Mouse (Mus musculus) hindbrain, embryonic 13.5 days (tissue): Measurements from ENCODE around the gene Atpaf2. TPM values are rescaled to one million over a fixed set of nuclear protein-coding genes. Genes with fewer than 3 reads are reported as not detected.
"Not testable (repeated sequence)": the region's sequence is repeated elsewhere in the genome, so short reads cannot be mapped to it uniquely, and the experiment has no call there.

Experiments used
- ATAC-seq: fragments of 200-750 bp; cut with Nextera tagmentation; 2 replicates; pipeline ENCODE4 v1.8.0; 2017; ENCODE audit warnings: moderate TSS enrichment; ENCODE audit not compliant: low FRiP score
- H3K27ac ChIP-seq: fragments of 300-500 bp; sonication (generic); 2 replicates; pipeline ENCODE4 v1.5.1; 2015; ENCODE audit warnings: inconsistent platforms, mild to moderate bottlenecking, moderate library complexity
- H3K27me3 ChIP-seq: fragments of 300-500 bp; sonication (generic); 2 replicates; pipeline ENCODE4 v1.6.1; 2015; ENCODE audit warnings: mild to moderate bottlenecking, inconsistent platforms
- H3K36me3 ChIP-seq: fragments of 300-500 bp; sonication (generic); 2 replicates; pipeline ENCODE4 v1.6.1; 2015; ENCODE audit warnings: mild to moderate bottlenecking, inconsistent platforms
- H3K4me1 ChIP-seq: fragments of 300-500 bp; sonication (generic); replicated peaks from 2 replicates; pipeline ENCODE4 v1.6.1; 2015; ENCODE audit warnings: inconsistent platforms
- H3K4me2 ChIP-seq: fragments of 300-500 bp; sonication (generic); 2 replicates; pipeline ENCODE4 v1.6.1; 2015; ENCODE audit warnings: inconsistent platforms, mild to moderate bottlenecking, moderate library complexity
- H3K4me3 ChIP-seq: fragments of 300-500 bp; sonication (generic); 2 replicates; pipeline ENCODE4 v1.5.1; 2015; ENCODE audit warnings: mild to moderate bottlenecking, inconsistent platforms
- H3K9ac ChIP-seq: fragments of 300-500 bp; sonication (generic); 2 replicates; pipeline ENCODE4 v1.6.1; 2015; ENCODE audit warnings: mild to moderate bottlenecking, inconsistent platforms
- H3K9me3 ChIP-seq: fragments of 300-500 bp; sonication (generic); 2 replicates; pipeline ENCODE4 v1.6.1; 2016; ENCODE audit warnings: inconsistent platforms
- WGBS: fragments of 180-500 bp; shearing (Covaris S2); methylation state at CpG from one replicate; pipeline ENCODE4 v1.1.7; 2015; 5-methylcytosine and 5-hydroxymethylcytosine counted together
- polyA plus RNA-seq: library from polyadenylated mRNA; unstranded; fragments of >200 nt; fragmentation: Nextera tagmentation; extraction: Ambion mirVana; gene quantifications from 2 replicates; pipeline ENCODE4 v1.2.1, GENCODE M21; 2015

Atpaf2 gene
- polyA plus RNA-seq, result 39.6 and 46.6 TPM in 2 replicates

- Histone ChIP-seq H3K9ac (peak within 1 kb of the TSS; percentile 88), H3K36me3 (no peaks in the 10 kb centered on the region), H3K4me2 (peak within 1 kb of the TSS; percentile 80), H3K27me3 (no peaks in the 10 kb centered on the region), H3K27ac (peak within 1 kb of the TSS; percentile 92), H3K4me1 (peaks cover 38% of the 10 kb centered on the region), H3K9me3 (no peaks in the 10 kb centered on the region), H3K4me3 (peak within 1 kb of the TSS; percentile 79)
- under 1% methylated on average over 38 of the region's 39 CpGs for WGBS
- peak; percentile 59 for ATAC-seq
Observed at GRCm38 (mm10) chr11:60417717-60418472, at the start of gene Atpaf2. Atpaf2 (minus strand) TSS chr11:60418457.

GRCm38 (mm10) chr11:60465943-60466380 is 47.7 kb upstream of the Atpaf2 start:
- H3K4me2 ChIP-seq, result no peak overlapping the region
- H3K27ac ChIP-seq, result no peak overlapping the region
- no peak overlapping the region for H3K4me3 ChIP-seq
- H3K27me3 ChIP-seq, result no peaks in the 10 kb centered on the region
- 93% methylated on average over 2 of the region's 2 CpGs for WGBS
- H3K4me1 ChIP-seq, result no peaks in the 10 kb centered on the region
- H3K36me3 ChIP-seq, result peaks cover 97% of the 10 kb centered on the region
- no peak for ATAC-seq
- H3K9me3 ChIP-seq, result no peaks in the 10 kb centered on the region
- no peak overlapping the region for H3K9ac ChIP-seq

GRCm38 (mm10) chr11:60457973-60458372 is 39.7 kb upstream of the Atpaf2 start:
- Histone ChIP-seq H3K9me3 (no peaks in the 10 kb centered on the region), H3K4me1 (peaks cover 25% of the 10 kb centered on the region), H3K4me3 (no peak overlapping the region), H3K36me3 (peaks cover 68% of the 10 kb centered on the region), H3K9ac (no peak overlapping the region), H3K4me2 (no peak overlapping the region), H3K27ac (no peak overlapping the region), H3K27me3 (no peaks in the 10 kb centered on the region)
- ATAC-seq, result no peak
- 89% methylated on average over 1 of the region's 1 CpGs for WGBS

- H3K4me3 ChIP-seq, result peak overlapping the region; percentile 76
- no peaks in the 10 kb centered on the region for H3K27me3 ChIP-seq
- peak overlapping the region; percentile 80 for H3K4me2 ChIP-seq
- H3K36me3 ChIP-seq, result peaks cover 36% of the 10 kb centered on the region
- peak; percentile 64; the same call in 1 of the 2 replicates for ATAC-seq
- peak overlapping the region; percentile 82 for H3K27ac ChIP-seq
- H3K9ac ChIP-seq, result peak overlapping the region; percentile 92
- peaks cover 25% of the 10 kb centered on the region for H3K4me1 ChIP-seq
- no peaks in the 10 kb centered on the region for H3K9me3 ChIP-seq
- WGBS, result under 1% methylated on average over 17 of the region's 17 CpGs
Observed at GRCm38 (mm10) chr11:60454745-60455087, 36.5 kb upstream of the Atpaf2 start.

- peaks cover 25% of the 10 kb centered on the region for H3K4me1 ChIP-seq
- H3K9me3 ChIP-seq, result no peaks in the 10 kb centered on the region
- peak; percentile 93 for ATAC-seq
- H3K36me3 ChIP-seq, result peaks cover 31% of the 10 kb centered on the region
- no peaks in the 10 kb centered on the region for H3K27me3 ChIP-seq
- peak within 1 kb of the TSS; percentile 92 for H3K9ac ChIP-seq
- peak within 1 kb of the TSS; percentile 80 for H3K4me2 ChIP-seq
- WGBS, result 5% methylated on average over 27 of the region's 27 CpGs
- peak within 1 kb of the TSS; percentile 82 for H3K27ac ChIP-seq
- H3K4me3 ChIP-seq, result peak within 1 kb of the TSS; percentile 76
Observed at GRCm38 (mm10) chr11:60454080-60454744, 36.0 kb upstream of the Atpaf2 start, which contains the start of gene Drg2. Drg2 (plus strand) TSS chr11:60454591.

GRCm38 (mm10) chr11:60444007-60444406 is 25.8 kb upstream of the Atpaf2 start:
- ATAC-seq, result no peak
- Histone ChIP-seq H3K4me2 (no peak overlapping the region), H3K9ac (no peak overlapping the region), H3K27ac (no peak overlapping the region), H3K36me3 (peaks cover 44% of the 10 kb centered on the region), H3K4me3 (no peak overlapping the region), H3K27me3 (no peaks in the 10 kb centered on the region), H3K9me3 (no peaks in the 10 kb centered on the region), H3K4me1 (no peaks in the 10 kb centered on the region)
- WGBS, result 79% methylated on average over 4 of the region's 4 CpGs

GRCm38 (mm10) chr11:60442896-60443295 is 24.6 kb upstream of the Atpaf2 start:
- WGBS, result 90% methylated on average over 6 of the region's 6 CpGs
- no peak for ATAC-seq

GRCm38 (mm10) chr11:60440176-60440575 is 21.9 kb upstream of the Atpaf2 start:
- no peaks in the 10 kb centered on the region for H3K9me3 ChIP-seq
- H3K4me1 ChIP-seq, result no peaks in the 10 kb centered on the region
- ATAC-seq, result no peak
- H3K9ac ChIP-seq, result no peak overlapping the region
- H3K36me3 ChIP-seq, result peaks cover 74% of the 10 kb centered on the region
- WGBS, result 43% methylated on average over 7 of the region's 7 CpGs
- no peak overlapping the region for H3K4me3 ChIP-seq
- no peak overlapping the region for H3K4me2 ChIP-seq
- H3K27ac ChIP-seq, result no peak overlapping the region
- no peaks in the 10 kb centered on the region for H3K27me3 ChIP-seq

More at GRCm38 (mm10) chr11:60442896-60443295, 24.6 kb upstream of the Atpaf2 start:
- Histone ChIP-seq H3K4me2 (no peak overlapping the region), H3K4me1 (no peaks in the 10 kb centered on the region), H3K36me3 (peaks cover 54% of the 10 kb centered on the region), H3K9ac (no peak overlapping the region), H3K27ac (no peak overlapping the region), H3K9me3 (no peaks in the 10 kb centered on the region), H3K27me3 (no peaks in the 10 kb centered on the region), H3K4me3 (no peak overlapping the region)

GRCm38 (mm10) chr11:60439621-60440020 is 21.4 kb upstream of the Atpaf2 start:
- WGBS, result 22% methylated on average over 1 of the region's 1 CpGs

GRCm38 (mm10) chr11:60436618-60437017 is 18.4 kb upstream of the Atpaf2 start:
- H3K27me3 ChIP-seq, result no peaks in the 10 kb centered on the region
- H3K4me1 ChIP-seq, result no peaks in the 10 kb centered on the region
- peaks cover 76% of the 10 kb centered on the region for H3K36me3 ChIP-seq
- no peak overlapping the region for H3K4me3 ChIP-seq
- no peak overlapping the region for H3K27ac ChIP-seq
- WGBS, result 95% methylated on average over 3 of the region's 3 CpGs
- H3K4me2 ChIP-seq, result no peak overlapping the region
- H3K9me3 ChIP-seq, result no peaks in the 10 kb centered on the region
- ATAC-seq, result no peak
- no peak overlapping the region for H3K9ac ChIP-seq

More at GRCm38 (mm10) chr11:60439621-60440020, 21.4 kb upstream of the Atpaf2 start:
- H3K27ac ChIP-seq, H3K4me1 ChIP-seq, H3K4me2 ChIP-seq, H3K4me3 ChIP-seq, H3K9me3 ChIP-seq, ATAC-seq, H3K9ac ChIP-seq, H3K27me3 ChIP-seq: not testable (repeated sequence)
- peaks cover 79% of the 10 kb centered on the region for H3K36me3 ChIP-seq

GRCm38 (mm10) chr11:60435133-60435532 is 16.9 kb upstream of the Atpaf2 start:
- Histone ChIP-seq H3K4me1 (no peaks in the 10 kb centered on the region), H3K27ac (no peak overlapping the region), H3K4me2 (no peak overlapping the region), H3K36me3 (peaks cover 72% of the 10 kb centered on the region), H3K9me3 (no peaks in the 10 kb centered on the region), H3K9ac (no peak overlapping the region), H3K4me3 (no peak overlapping the region), H3K27me3 (no peaks in the 10 kb centered on the region)
- ATAC-seq, result no peak
- 96% methylated on average over 1 of the region's 1 CpGs for WGBS

- no peak for ATAC-seq
- H3K27me3 ChIP-seq, result no peaks in the 10 kb centered on the region
- no peak overlapping the region for H3K27ac ChIP-seq
- no peaks in the 10 kb centered on the region for H3K4me1 ChIP-seq
- peaks cover 74% of the 10 kb centered on the region for H3K36me3 ChIP-seq
- no peak overlapping the region for H3K9ac ChIP-seq
- H3K4me2 ChIP-seq, result no peak overlapping the region
- H3K9me3 ChIP-seq, result no peaks in the 10 kb centered on the region
- no peak overlapping the region for H3K4me3 ChIP-seq
Observed at GRCm38 (mm10) chr11:60433501-60433900, 15.2 kb upstream of the Atpaf2 start.
